Mouse (Mus musculus) ES-E14 (cell line): ENCODE results near the gene Mrc1. TPM values are rescaled to one million over a fixed set of nuclear protein-coding genes. Genes with fewer than 3 reads are reported as not detected.
"Not testable (repeated sequence)": the region's sequence is repeated elsewhere in the genome, so short reads cannot be mapped to it uniquely, and the experiment has no call there.

Experiments
- DNase-seq: peaks from one replicate; pipeline ENCODE4 v3.0.0-alpha.2; 2013; ENCODE audit warnings: low read depth, low spot score
- H3K27ac ChIP-seq: 2 replicates; pipeline ENCODE4 v1.5.1; 2012; ENCODE audit warnings: low read depth, mild to moderate bottlenecking, low read length, moderate library complexity, mixed read lengths; ENCODE audit not compliant: poor library complexity, insufficient read depth, severe bottlenecking
- H3K36me3 ChIP-seq: 2 replicates; pipeline ENCODE4 v1.6.1; 2012; ENCODE audit warnings: mild to moderate bottlenecking, low read length, moderate library complexity, mixed read lengths; ENCODE audit not compliant: control insufficient read depth, poor library complexity, insufficient read depth, severe bottlenecking
- H3K4me1 ChIP-seq, 2 experiments: fragments of 150-350 bp in 1 of 2; sonication (generic) in 1 of 2; 2 replicates each; pipeline ENCODE4 v1.6.1; 2012; ENCODE audit warnings: low read length in 2 of 2, mild to moderate bottlenecking in 1 of 2, mixed read lengths in 1 of 2; ENCODE audit not compliant: control insufficient read depth in 2 of 2, insufficient read depth in 2 of 2, poor library complexity in 1 of 2
- H3K4me3 ChIP-seq, 2 experiments: fragments of 150-350 bp in 1 of 2; sonication (generic) in 1 of 2; 2 replicates each; pipeline ENCODE4 v1.5.1; 2012; ENCODE audit warnings: low read length in 2 of 2, low read depth in 1 of 2, mild to moderate bottlenecking in 1 of 2, mixed read lengths in 1 of 2; ENCODE audit not compliant: insufficient read depth in 1 of 2, poor library complexity in 1 of 2, severe bottlenecking in 1 of 2
- H3K9ac ChIP-seq: 2 replicates; pipeline ENCODE4 v1.6.1; 2012; ENCODE audit warnings: low read depth, mild to moderate bottlenecking, low read length, mixed read lengths; ENCODE audit not compliant: poor library complexity, insufficient read depth, severe bottlenecking
- H3K9me3 ChIP-seq: fragments of 150-350 bp; sonication (generic); 2 replicates; pipeline ENCODE4 v1.6.1; 2012; ENCODE audit warnings: low read depth, mild to moderate bottlenecking, low read length; ENCODE audit not compliant: control insufficient read depth, insufficient read depth
- CHD2 ChIP-seq: IDR thresholded peaks from 2 replicates; pipeline ENCODE4 v1.6.1; 2014; ENCODE audit warnings: mild to moderate bottlenecking, low read depth, low read length, inconsistent platforms
- HCFC1 ChIP-seq: IDR thresholded peaks from 2 replicates; pipeline ENCODE4 v1.6.1; 2012; ENCODE audit warnings: low read length, inconsistent platforms, borderline replicate concordance; ENCODE audit not compliant: insufficient read depth
- MAFK ChIP-seq: IDR thresholded peaks from 2 replicates; pipeline ENCODE4 v1.6.1; 2014; ENCODE audit warnings: mild to moderate bottlenecking, low read depth, low read length, inconsistent platforms; ENCODE audit not compliant: insufficient read depth
- ZC3H11A ChIP-seq: IDR thresholded peaks from 2 replicates; pipeline ENCODE4 v1.6.1; 2012; ENCODE audit warnings: low read depth, mild to moderate bottlenecking, inconsistent platforms, low read length, borderline replicate concordance
- ZNF384 ChIP-seq: IDR thresholded peaks from 2 replicates; pipeline ENCODE4 v1.6.1; 2012; ENCODE audit warnings: low read depth, low read length, inconsistent platforms
- in situ Hi-C, 2 experiments: fragments of 600-800 bp; cut with MboI; formaldehyde crosslinking; loops; one replicate each; pipeline ENCODE4 v1.15.1; 2025; ENCODE audit warnings: low sequenced_read_pairs in 2 of 2, inconsistent platforms in 1 of 2; ENCODE audit not compliant: unreplicated experiment in 2 of 2
- total RNA-seq: library from RNA; depleted of rRNA; stranded (reverse); fragments of 300-350 nt; gene quantifications from 2 replicates; pipeline ENCODE4 v1.2.3, GENCODE M21; 2012

Gene Mrc1
- total RNA-seq, 1 experiment, result 0.58 TPM

- TF ChIP-seq HCFC1, result no peak
- no peak for TF ChIP-seq ZC3H11A
- Histone ChIP-seq H3K9ac (no peak overlapping the region), H3K4me1 (no peaks in the 10 kb centered on the region), H3K4me3 (no peak overlapping the region), H3K9me3 (no peaks in the 10 kb centered on the region), H3K27ac (no peak overlapping the region), H3K36me3 (no peaks in the 10 kb centered on the region)
- in situ Hi-C loops, result no loop called here
- DNase-seq, result no peak
Measured at GRCm38 (mm10) chr2:14199621-14200020, 29.6 kb upstream of the Mrc1 start.

- H3K4me3 ChIP-seq, H3K9me3 ChIP-seq, DNase-seq, in situ Hi-C loops, H3K27ac ChIP-seq, H3K9ac ChIP-seq, H3K36me3 ChIP-seq, H3K4me1 ChIP-seq: not testable (repeated sequence)
Measured at GRCm38 (mm10) chr2:14200879-14201445, 28.2 kb upstream of the Mrc1 start.

GRCm38 (mm10) chr2:14204308-14204707, 24.9 kb upstream of the Mrc1 start:
- Histone ChIP-seq H3K9me3 (no peaks in the 10 kb centered on the region), H3K4me1 (no peaks in the 10 kb centered on the region), H3K36me3 (no peaks in the 10 kb centered on the region), H3K9ac (no peak overlapping the region), H3K4me3 (no peak overlapping the region), H3K27ac (no peak overlapping the region)
- TF ChIP-seq ZC3H11A (no peak), CHD2 (no peak), ZNF384 (no peak), HCFC1 (no peak), MAFK (no peak)
- DNase-seq, result no peak
- in situ Hi-C loops, result no loop called here

- Histone ChIP-seq H3K4me3 (no peak overlapping the region), H3K9me3 (no peaks in the 10 kb centered on the region), H3K36me3 (no peaks in the 10 kb centered on the region), H3K4me1 (no peaks in the 10 kb centered on the region), H3K9ac (no peak overlapping the region), H3K27ac (no peak overlapping the region)
- no peak for DNase-seq
- in situ Hi-C loops, result no loop called here
- no peak for TF ChIP-seq HCFC1
- TF ChIP-seq CHD2, result no peak
- TF ChIP-seq ZNF384, result no peak
- no peak for TF ChIP-seq ZC3H11A
- TF ChIP-seq MAFK, result no peak
Measured at GRCm38 (mm10) chr2:14206798-14207197, 22.4 kb upstream of the Mrc1 start.

- in situ Hi-C loops, result no loop called here
- no peak for DNase-seq
- Histone ChIP-seq H3K9me3 (no peaks in the 10 kb centered on the region), H3K36me3 (no peaks in the 10 kb centered on the region), H3K9ac (no peak overlapping the region), H3K27ac (no peak overlapping the region), H3K4me1 (no peaks in the 10 kb centered on the region), H3K4me3 (no peak overlapping the region)
- TF ChIP-seq ZC3H11A, result no peak
Measured at GRCm38 (mm10) chr2:14210731-14211130, 18.5 kb upstream of the Mrc1 start.
